Mouse (Mus musculus) CH12.LX (cell line): ENCODE measurements around the gene Endog. TPM values are rescaled to one million over a fixed set of nuclear protein-coding genes. Genes with fewer than 3 reads are reported as not detected.

Source experiments
- DNase-seq: peaks from one replicate; pipeline ENCODE4 v3.0.0-alpha.2; 2013; ENCODE audit errors: extremely low read depth
- H3K27ac ChIP-seq: 2 replicates; pipeline ENCODE4 v1.5.1; 2012; ENCODE audit warnings: low read depth, mild to moderate bottlenecking, control low read depth, moderate library complexity; ENCODE audit not compliant: insufficient read depth
- H3K27me3 ChIP-seq: replicated peaks from 2 replicates; pipeline ENCODE3; 2012; ENCODE audit warnings: inconsistent platforms
- H3K36me3 ChIP-seq, 2 experiments: replicated peaks in 1 of 2; 2 replicates each; pipeline versions ENCODE3 to v1.6.1; 2012; ENCODE audit warnings: inconsistent platforms in 1 of 2, low read length in 1 of 2, mild to moderate bottlenecking in 1 of 2, mixed read lengths in 1 of 2, moderate library complexity in 1 of 2; ENCODE audit not compliant: control insufficient read depth in 1 of 2, insufficient read depth in 1 of 2
- H3K4me1 ChIP-seq, 2 experiments: 2 replicates each; pipeline ENCODE4 v1.6.1; 2012; ENCODE audit warnings: inconsistent platforms in 1 of 2, moderate library complexity in 1 of 2; ENCODE audit not compliant: insufficient read depth in 2 of 2, control insufficient read depth in 1 of 2
- H3K4me2 ChIP-seq: 2 replicates; pipeline ENCODE4 v1.6.1; 2012; ENCODE audit warnings: low read depth, mild to moderate bottlenecking, control low read depth; ENCODE audit not compliant: poor library complexity, insufficient read depth, severe bottlenecking
- H3K4me3 ChIP-seq, 3 experiments: fragments of 150-350 bp in 1 of 3; sonication (generic) in 1 of 3; replicated peaks in 1 of 3; 2 replicates each; pipeline versions ENCODE3 to v1.5.1; 2011 to 2012; ENCODE audit warnings: low read depth in 2 of 3, low read length in 2 of 3, mild to moderate bottlenecking in 2 of 3, moderate library complexity in 2 of 3, control low read depth in 1 of 3, improper control_type of control experiment in 1 of 3, inconsistent platforms in 1 of 3, mixed read lengths in 1 of 3; ENCODE audit not compliant: poor library complexity in 1 of 3
- H3K79me2 ChIP-seq: replicated peaks from 2 replicates; pipeline ENCODE4 v1.6.1; 2012; ENCODE audit warnings: mild to moderate bottlenecking, moderate library complexity; ENCODE audit not compliant: control insufficient read depth, poor library complexity, insufficient read depth, severe bottlenecking; ENCODE audit errors: extremely low read depth
- H3K9ac ChIP-seq: 2 replicates; pipeline ENCODE4 v1.6.1; 2012; ENCODE audit warnings: low read depth, mild to moderate bottlenecking, control low read depth, moderate library complexity; ENCODE audit not compliant: insufficient read depth
- H3K9me3 ChIP-seq: replicated peaks from 2 replicates; pipeline ENCODE3; 2012; ENCODE audit warnings: low read length, inconsistent platforms, mixed read lengths
- CHD1 ChIP-seq: IDR thresholded peaks from 2 replicates; pipeline ENCODE4 v1.6.1; 2012; ENCODE audit warnings: low read depth, low read length, improper control_type of control experiment, inconsistent platforms
- ELF1 ChIP-seq: IDR thresholded peaks from 2 replicates; pipeline ENCODE4 v1.6.1; 2014; ENCODE audit warnings: low read depth, mild to moderate bottlenecking, inconsistent platforms, low read length, improper control_type of control experiment
- EP300 ChIP-seq: IDR thresholded peaks from 2 replicates; pipeline ENCODE4 v1.6.1; 2011; ENCODE audit warnings: low read length, improper control_type of control experiment
- ETS1 ChIP-seq: conservative IDR thresholded peaks from 2 replicates; pipeline ENCODE4 v1.6.1; 2012; ENCODE audit warnings: low read depth, mild to moderate bottlenecking, inconsistent platforms, low read length, improper control_type of control experiment, moderate library complexity
- GABPA ChIP-seq: IDR thresholded peaks from 2 replicates; pipeline ENCODE4 v1.6.1; 2012; ENCODE audit warnings: low read depth, low read length, improper control_type of control experiment, inconsistent platforms; ENCODE audit not compliant: insufficient replicate concordance
- JUN ChIP-seq: IDR thresholded peaks from 2 replicates; pipeline ENCODE4 v1.6.1; 2011; ENCODE audit warnings: low read depth, mild to moderate bottlenecking, low read length, improper control_type of control experiment, moderate library complexity; ENCODE audit not compliant: insufficient read depth
- JUND ChIP-seq: conservative IDR thresholded peaks from 2 replicates; pipeline ENCODE4 v1.6.1; 2011; ENCODE audit warnings: low read depth, low read length, improper control_type of control experiment
- MAX ChIP-seq: IDR thresholded peaks from 2 replicates; pipeline ENCODE4 v1.6.1; 2011; ENCODE audit warnings: low read length, improper control_type of control experiment
- MAZ ChIP-seq: IDR thresholded peaks from 2 replicates; pipeline ENCODE4 v1.6.1; 2012; ENCODE audit warnings: low read depth, mild to moderate bottlenecking, inconsistent platforms, low read length, improper control_type of control experiment, moderate library complexity
- MEF2A ChIP-seq: IDR thresholded peaks from 2 replicates; pipeline ENCODE4 v1.6.1; 2014; ENCODE audit warnings: low read depth, mild to moderate bottlenecking, inconsistent platforms, low read length, improper control_type of control experiment, borderline replicate concordance
- MYC ChIP-seq: IDR thresholded peaks from 2 replicates; pipeline ENCODE4 v1.6.1; 2011; ENCODE audit warnings: low read depth, mild to moderate bottlenecking, improper control_type of control experiment, low read length
- NELFE ChIP-seq: IDR thresholded peaks from 2 replicates; pipeline ENCODE4 v1.6.1; 2011; ENCODE audit warnings: low read depth, low read length, improper control_type of control experiment
- NRF1 ChIP-seq: IDR thresholded peaks from 2 replicates; pipeline ENCODE4 v1.6.1; 2014; ENCODE audit warnings: low read depth, mild to moderate bottlenecking, inconsistent platforms, low read length, improper control_type of control experiment, moderate library complexity
- POLR2A ChIP-seq: IDR thresholded peaks from 2 replicates; pipeline ENCODE4 v1.6.1; 2011; ENCODE audit warnings: low read depth, mild to moderate bottlenecking, improper control_type of control experiment, low read length
- RAD21 ChIP-seq: IDR thresholded peaks from 2 replicates; pipeline ENCODE4 v1.6.1; 2011; ENCODE audit warnings: low read depth, mild to moderate bottlenecking, low read length, improper control_type of control experiment, moderate library complexity
- RCOR1 ChIP-seq: conservative IDR thresholded peaks from 2 replicates; pipeline ENCODE4 v1.6.1; 2012; ENCODE audit warnings: low read depth, mild to moderate bottlenecking, inconsistent platforms, low read length, improper control_type of control experiment
- SIN3A ChIP-seq: IDR thresholded peaks from 2 replicates; pipeline ENCODE4 v1.6.1; 2012; ENCODE audit warnings: low read length, improper control_type of control experiment, inconsistent platforms
- TBP ChIP-seq: conservative IDR thresholded peaks from 2 replicates; pipeline ENCODE4 v1.6.1; 2011; ENCODE audit warnings: low read depth, low read length, improper control_type of control experiment
- TCF12 ChIP-seq: IDR thresholded peaks from 2 replicates; pipeline ENCODE4 v1.6.1; 2014; ENCODE audit warnings: low read depth, mild to moderate bottlenecking, inconsistent platforms, low read length, improper control_type of control experiment
- ZMIZ1 ChIP-seq: IDR thresholded peaks from 2 replicates; pipeline ENCODE4 v1.6.1; 2012; ENCODE audit warnings: low read depth, mild to moderate bottlenecking, inconsistent platforms, low read length, improper control_type of control experiment
- ZNF384 ChIP-seq: IDR thresholded peaks from 2 replicates; pipeline ENCODE4 v1.6.1; 2012; ENCODE audit warnings: low read depth, low read length, improper control_type of control experiment, inconsistent platforms
- dilution Hi-C: fragments of 300-500 bp; cut with MboI; formaldehyde crosslinking; loops from 2 replicates; pipeline ENCODE4 v1.14.3; 2020; ENCODE audit warnings: low sequenced_read_pairs; ENCODE audit not compliant: extremely low pct_unique_long_range_greater_than_20kb, extremely low pct_ligation_motif_present
- in situ Hi-C: fragments of 300-500 bp; cut with MboI; formaldehyde crosslinking; loops from 3 replicates; pipeline ENCODE4 v1.14.3; 2019; ENCODE audit warnings: low sequenced_read_pairs, low pct_ligation_motif_present, low pct_unique_long_range_greater_than_20kb, mixed read lengths
- polyA plus RNA-seq: library from polyadenylated mRNA; unstranded; fragments of >175 nt; gene quantifications from 2 replicates; pipeline ENCODE4 v1.2.1, GENCODE M21; 2012; ENCODE audit warnings: low read depth; ENCODE audit not compliant: insufficient read length
- total RNA-seq, 2 experiments: library from RNA; depleted of rRNA; stranded (reverse); fragments of 300-350 nt in 1 of 2; fragments of >200 nt in 1 of 2; gene quantifications; 2 replicates each; pipeline ENCODE4 v1.2.3; 2012 to 2014

Endog gene
- total RNA-seq (2012; rRNA removed) (9.2 and 9.7 TPM in 2 replicates), total RNA-seq (2014; rRNA removed) (0.23 TPM in 1 of 2 replicates, not detected in the other), polyA plus RNA-seq (not detected in 2 replicates)

DNA sequence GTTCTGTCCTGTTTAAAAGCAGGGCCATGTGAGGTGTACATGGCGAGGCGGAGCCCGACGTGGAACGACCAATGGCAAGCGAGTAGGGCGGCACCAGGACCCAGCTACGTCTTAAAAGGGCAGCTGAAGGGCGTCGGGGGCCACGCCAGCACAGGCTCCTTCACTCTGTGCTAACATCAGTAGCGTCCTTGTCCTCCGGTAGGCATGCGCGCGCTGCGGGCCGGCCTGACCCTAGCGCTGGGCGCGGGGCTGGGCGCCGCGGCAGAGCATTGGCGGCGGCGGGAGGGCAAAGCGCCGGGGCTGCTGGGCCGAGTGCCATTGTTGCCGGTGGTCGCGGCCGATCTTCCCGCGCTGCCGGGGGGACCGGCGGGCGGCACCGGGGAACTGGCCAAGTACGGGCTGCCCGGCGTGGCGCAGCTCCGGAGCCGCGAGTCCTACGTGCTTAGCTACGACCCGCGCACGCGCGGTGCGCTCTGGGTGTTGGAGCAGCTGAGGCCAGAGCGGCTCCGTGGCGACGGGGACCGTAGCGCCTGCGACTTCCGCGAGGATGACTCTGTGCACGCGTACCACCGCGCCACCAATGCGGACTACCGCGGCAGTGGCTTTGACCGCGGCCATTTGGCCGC lies at the start of gene Endog:
Gene Endog, plus strand, starts transcription at position 123 of the 626 bp plus-strand sequence.
- in situ Hi-C loops: loop anchor here (5.0 kb wide), 1 partner anchor 49 kb away; the partner anchor contains the start of gene Zer1
- DNase-seq: no peak
- Histone ChIP-seq H3K4me3 (peak within 1 kb of the TSS in 2 of 3 experiments; percentile 12 to 67), H3K27ac (no peak within 1 kb of the TSS), H3K9ac (peak within 1 kb of the TSS; percentile 34; the same call in 1 of the 2 replicates), H3K4me1 (no peaks in the 10 kb centered on the region), H3K36me3 (peaks cover 52 to 58% of the 10 kb centered on the region in 2 experiments), H3K79me2 (no peaks in the 10 kb centered on the region), H3K4me2 (peak within 1 kb of the TSS; percentile 1; the same call in 1 of the 2 replicates), H3K9me3 (peaks cover 42% of the 10 kb centered on the region), H3K27me3 (no peaks in the 10 kb centered on the region)
- dilution Hi-C loops: no loop called here
- TF ChIP-seq ZMIZ1 (peak; percentile 65; the same call in 1 of the 2 replicates), RCOR1 (no peak), CHD1 (no peak), ZNF384 (no peak), JUND (no peak), MYC (no peak), ELF1 (no peak), TCF12 (peak; percentile 38; the same call in 1 of the 2 replicates), RAD21 (no peak), EP300 (no peak), MEF2A (no peak), JUN (no peak), NRF1 (peak; percentile 87), ETS1 (no peak), GABPA (no peak), POLR2A (peak; percentile 76), MAX (0 out of 2 replicates have a peak, but pooled peaks have one; percentile 21), TBP (peak; percentile 72; the same call in 1 of the 2 replicates), SIN3A (peak; percentile 52; the same call in 1 of the 2 replicates), MAZ (0 out of 2 replicates have a peak, but pooled peaks have one; percentile 18), NELFE (peak; percentile 71)
